Mouse (Mus musculus) lung, postnatal 0 days (tissue): ENCODE results near the gene Pacsin2. TPM values are rescaled to one million over a fixed set of nuclear protein-coding genes. Genes with fewer than 3 reads are reported as not detected.

Source experiments
- ATAC-seq: fragments of 200-750 bp; cut with Nextera tagmentation; 2 replicates; pipeline ENCODE4 v1.8.0; 2017; ENCODE audit warnings: moderate library complexity
- DNase-seq: peaks from one replicate; pipeline ENCODE4 v3.0.0-alpha.2; 2016; ENCODE audit warnings: low spot score
- H3K27ac ChIP-seq: fragments of 300-500 bp; sonication (generic); 2 replicates; pipeline ENCODE4 v1.5.1; 2014; ENCODE audit warnings: antibody characterized with exemption, mild to moderate bottlenecking, low read length, mixed read lengths
- H3K27me3 ChIP-seq: fragments of 300-500 bp; sonication (generic); replicated peaks from 2 replicates; pipeline ENCODE4 v1.6.1; 2014; ENCODE audit warnings: low read length, mixed read lengths; ENCODE audit not compliant: insufficient read depth
- H3K36me3 ChIP-seq: fragments of 300-500 bp; sonication (generic); 2 replicates; pipeline ENCODE4 v1.6.1; 2014; ENCODE audit warnings: low read length, mixed read lengths; ENCODE audit not compliant: insufficient read depth
- H3K4me1 ChIP-seq: fragments of 300-500 bp; sonication (generic); 2 replicates; pipeline ENCODE4 v1.6.1; 2014; ENCODE audit warnings: antibody characterized with exemption, low read depth, low read length, mixed read lengths; ENCODE audit not compliant: insufficient read depth
- H3K4me2 ChIP-seq: fragments of 300-500 bp; sonication (generic); replicated peaks from 2 replicates; pipeline ENCODE4 v1.6.1; 2014; ENCODE audit warnings: low read depth, mild to moderate bottlenecking, low read length, moderate library complexity, mixed read lengths
- H3K4me3 ChIP-seq: fragments of 300-500 bp; sonication (generic); 2 replicates; pipeline ENCODE4 v1.5.1; 2014; ENCODE audit warnings: low read depth, low read length
- H3K9ac ChIP-seq: fragments of 300-500 bp; sonication (generic); replicated peaks from 2 replicates; pipeline ENCODE4 v1.6.1; 2014; ENCODE audit warnings: low read depth, mild to moderate bottlenecking
- H3K9me3 ChIP-seq: fragments of 300-500 bp; sonication (generic); 2 replicates; pipeline ENCODE4 v1.6.1; 2016; ENCODE audit warnings: low read length, mixed read lengths
- CTCF ChIP-seq: IDR thresholded peaks from 2 replicates; pipeline ENCODE4 v1.5.1; 2016; ENCODE audit warnings: antibody characterized with exemption, mild to moderate bottlenecking
- EP300 ChIP-seq: IDR thresholded peaks from 2 replicates; pipeline ENCODE4 v1.6.1; 2016; ENCODE audit warnings: antibody characterized with exemption, mild to moderate bottlenecking, control low read depth
- WGBS: fragments of 180-500 bp; shearing (Covaris S2); extraction: QIAGEN DNeasy Blood & Tissue Kit; methylation state at CpG from one replicate; pipeline ENCODE4 v1.1.7; 2014; 5-methylcytosine and 5-hydroxymethylcytosine counted together
- polyA plus RNA-seq: library from polyadenylated mRNA; unstranded; fragments of >200 nt; fragmentation: Nextera tagmentation; extraction: Ambion mirVana; gene quantifications from 2 replicates; pipeline ENCODE4 v1.2.1, GENCODE M21; 2015

The Pacsin2 gene
- polyA plus RNA-seq, 1 experiment from 2014 or later, result 46.7 TPM

DNA sequence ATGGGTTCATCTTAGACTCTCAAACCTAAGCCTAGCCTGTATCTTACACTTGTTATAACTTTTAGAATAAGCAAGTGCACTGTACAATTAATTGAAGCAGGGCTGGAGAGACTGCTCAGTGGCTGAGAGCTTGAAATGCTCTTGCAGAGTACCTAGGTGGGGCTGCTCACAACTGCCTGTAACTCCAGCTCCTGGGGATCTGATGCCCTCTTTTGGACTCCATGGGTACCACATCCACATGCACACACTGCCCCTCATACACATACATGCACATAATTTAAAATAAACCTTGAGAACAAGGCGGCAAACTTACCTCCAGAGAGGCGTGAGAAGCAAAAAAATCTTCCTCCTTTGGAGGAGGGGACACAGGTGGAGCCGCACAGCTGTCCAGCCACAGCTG, 132.0 kb downstream of the Pacsin2 start:
- no peak overlapping the region for H3K9ac ChIP-seq
- H3K9me3 ChIP-seq, result no peaks in the 10 kb centered on the region
- no peaks in the 10 kb centered on the region for H3K27me3 ChIP-seq
- peak; percentile 39 for DNase-seq
- ATAC-seq, result 0 out of 2 replicates have a peak, but pooled peaks have one; percentile 40
- WGBS, result 83% methylated on average over 3 of the region's 3 CpGs
- H3K4me1 ChIP-seq, result no peaks in the 10 kb centered on the region
- peaks cover 12% of the 10 kb centered on the region for H3K36me3 ChIP-seq
- no peak overlapping the region for H3K4me3 ChIP-seq
- no peak overlapping the region for H3K4me2 ChIP-seq
- H3K27ac ChIP-seq, result no peak overlapping the region
- no peak for TF ChIP-seq EP300
- TF ChIP-seq CTCF, result peak; percentile 68

DNA sequence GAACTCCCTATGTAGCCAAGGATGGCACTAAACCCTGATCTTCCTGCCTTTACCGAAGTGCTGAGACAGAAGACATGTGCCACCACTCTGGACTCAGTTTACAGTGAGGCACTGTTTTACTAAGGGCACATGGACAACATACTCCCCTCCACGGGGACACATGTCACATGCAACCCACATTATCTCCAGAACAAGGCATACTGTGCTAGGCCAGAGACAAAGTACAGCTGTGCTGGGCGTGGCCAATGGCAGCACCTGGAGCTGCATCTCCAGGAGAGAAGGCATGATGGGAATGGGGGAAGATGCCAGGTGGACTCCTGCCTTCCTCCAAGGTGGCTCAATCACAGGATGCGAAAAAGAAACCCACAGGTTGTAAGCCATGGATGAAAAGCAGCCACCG, 135.5 kb downstream of the Pacsin2 start:
- 82% methylated on average over 5 of the region's 5 CpGs for WGBS
- no peaks in the 10 kb centered on the region for H3K4me1 ChIP-seq

More for the DNA sequence above, 135.5 kb downstream of the Pacsin2 start:
- Histone ChIP-seq H3K27me3 (no peaks in the 10 kb centered on the region), H3K4me3 (no peak overlapping the region), H3K27ac (no peak overlapping the region), H3K9ac (no peak overlapping the region), H3K9me3 (no peaks in the 10 kb centered on the region), H3K36me3 (peaks cover 22% of the 10 kb centered on the region), H3K4me2 (no peak overlapping the region)
- TF ChIP-seq CTCF (no peak), EP300 (no peak)
- no peak for ATAC-seq
- no peak for DNase-seq

Other genes starting within 250 kb of the Pacsin2 start
- 15.2 and 16.0 TPM in 2 replicates for gene A4galt, start 212.8 kb downstream of the Pacsin2 start, polyA plus RNA-seq
- 41.1 and 44.2 TPM in 2 replicates for gene Arfgap3, start 114.4 kb downstream of the Pacsin2 start, polyA plus RNA-seq
- 13.8 and 13.9 TPM in 2 replicates for gene Ttll1, start 46.3 kb upstream of the Pacsin2 start, polyA plus RNA-seq
- gene Bik, start 62.3 kb upstream of the Pacsin2 start, polyA plus RNA-seq, result 33.8 and 34.6 TPM in 2 replicates
- gene Tspo, start 99.0 kb upstream of the Pacsin2 start, polyA plus RNA-seq, result 343 and 439 TPM in 2 replicates
- 22.8 and 24.7 TPM in 2 replicates for gene Mcat, start 99.2 kb upstream of the Pacsin2 start, polyA plus RNA-seq
- 12.3 TPM in 2 replicates for gene Ttll12, start 130.6 kb upstream of the Pacsin2 start, polyA plus RNA-seq